Mouse (Mus musculus): ENCODE results near the gene Map2k2. TPM values are rescaled to one million over a fixed set of nuclear protein-coding genes. Genes with fewer than 3 reads are reported as not detected.
"Not testable (repeated sequence)": the region's sequence is repeated elsewhere in the genome, so short reads cannot be mapped to it uniquely, and the experiment has no call there.

Gene Map2k2
- polyA plus RNA-seq, 1 experiment from 2014 or later = 151 TPM

DNA sequence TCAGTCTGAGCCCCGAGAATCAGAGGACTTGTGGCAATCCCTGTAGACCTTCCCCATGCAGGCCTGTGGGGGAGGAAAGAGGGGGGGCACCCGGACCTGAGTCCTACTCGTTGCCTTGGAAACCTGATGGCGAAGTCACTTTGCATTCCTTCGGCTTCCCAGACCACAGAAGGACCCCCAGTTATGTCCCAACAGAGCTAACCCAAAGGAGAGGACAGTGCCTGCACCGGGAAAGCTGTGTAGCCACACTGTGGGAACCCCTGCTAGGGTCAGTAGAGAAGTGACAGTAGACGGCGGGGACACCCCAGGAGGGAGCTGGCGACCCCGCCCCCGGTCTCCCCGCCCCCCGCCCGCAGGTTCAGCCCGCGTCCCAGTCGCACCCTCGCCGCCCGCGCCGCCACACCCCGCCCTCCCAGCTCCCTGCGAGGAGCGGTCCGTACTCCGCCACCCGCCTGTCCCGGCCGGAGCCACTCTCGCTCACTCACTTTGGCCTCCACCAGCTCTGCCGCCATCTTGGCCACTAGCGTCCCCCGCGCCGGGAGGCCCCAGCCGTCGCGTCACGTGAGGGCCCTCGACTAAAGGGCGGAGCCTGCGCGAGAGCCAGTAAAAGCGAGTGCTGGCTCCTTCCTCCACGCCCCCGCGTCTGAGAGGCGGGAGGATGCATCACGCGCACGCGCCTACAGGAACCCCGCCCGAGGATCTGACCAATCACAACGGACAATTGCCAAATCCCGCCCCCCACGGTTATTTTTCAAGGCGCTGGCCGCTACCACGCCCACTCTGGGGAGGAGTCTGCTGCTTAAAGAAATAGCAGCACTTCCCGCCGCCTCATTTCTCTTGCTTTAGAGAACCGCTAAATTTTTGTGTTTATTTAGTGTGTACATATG, 61.7 kb downstream of the Map2k2 start, which contains the start of gene Pias4:
Pias4 (minus strand) TSS at position 724 of the 887 bp plus-strand sequence.
- peak; percentile 94 for ATAC-seq (ENCODE audit: low read depth)

DNA sequence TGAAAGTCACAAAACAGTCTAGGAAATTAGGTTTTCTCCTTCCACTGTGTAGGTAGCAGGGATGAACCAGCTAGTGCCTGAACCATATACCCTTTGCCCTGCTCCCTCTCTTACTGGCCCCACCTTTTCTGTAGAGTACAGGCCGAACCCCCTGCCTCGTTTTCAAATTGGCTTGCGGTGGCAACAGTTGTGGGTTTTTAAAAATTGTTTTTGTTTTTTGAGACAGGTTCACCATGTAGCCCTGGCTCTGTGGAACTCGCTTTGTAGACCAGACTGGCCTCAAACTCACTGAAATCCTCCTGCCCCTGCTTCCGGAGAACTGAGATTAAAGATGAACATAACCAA, 62.3 kb downstream of the Map2k2 start:
- no peaks in the 10 kb centered on the region for H3K27me3 ChIP-seq (ENCODE audit: control insufficient read depth, insufficient read depth, low read depth, low read length)
- peaks cover 4% of the 10 kb centered on the region; the same call in 1 of the 2 replicates for H3K36me3 ChIP-seq (ENCODE audit: control insufficient read depth, insufficient read depth, low read length)
- H3K4me2 ChIP-seq (ENCODE audit: low read depth, low read length) = peak overlapping the region; percentile 70
- H3K9me3 ChIP-seq (ENCODE audit: control insufficient read depth, low read length) = no peaks in the 10 kb centered on the region
- 7% methylated on average over 5 of the region's 5 CpGs for WGBS
- peak overlapping the region; percentile 85 for H3K27ac ChIP-seq (ENCODE audit: low read length)
- peak overlapping the region; percentile 55 for H3K4me3 ChIP-seq (ENCODE audit: low read length)
- H3K4me1 ChIP-seq (replicated peaks; ENCODE audit: control insufficient read depth, insufficient read depth, low read length) = peaks cover 15% of the 10 kb centered on the region
- H3K9ac ChIP-seq (ENCODE audit: low read length) = peak overlapping the region; percentile 66
- ATAC-seq (ENCODE audit: low read depth) = peak; percentile 61

More for the DNA sequence above, 61.7 kb downstream of the Map2k2 start, which contains the start of gene Pias4:
- WGBS = under 1% methylated on average over 54 of the region's 64 CpGs
- Histone ChIP-seq H3K4me2 (ENCODE audit: low read depth, low read length) (peak within 1 kb of the TSS; percentile 70), H3K4me3 (ENCODE audit: low read length) (peak within 1 kb of the TSS; percentile 75), H3K36me3 (ENCODE audit: control insufficient read depth, insufficient read depth, low read length) (peaks cover 8% of the 10 kb centered on the region; the same call in 1 of the 2 replicates), H3K27ac (ENCODE audit: low read length) (peak within 1 kb of the TSS; percentile 85), H3K9ac (ENCODE audit: low read length) (peak within 1 kb of the TSS; percentile 91), H3K27me3 (ENCODE audit: control insufficient read depth, insufficient read depth, low read depth, low read length) (no peaks in the 10 kb centered on the region), H3K4me1 (replicated peaks; ENCODE audit: control insufficient read depth, insufficient read depth, low read length) (peaks cover 15% of the 10 kb centered on the region), H3K9me3 (ENCODE audit: control insufficient read depth, low read length) (no peaks in the 10 kb centered on the region)

- ATAC-seq (ENCODE audit: low read depth) = peak; percentile 56; the same call in 1 of the 2 replicates
- Histone ChIP-seq H3K4me2 (ENCODE audit: low read depth, low read length) (peak overlapping the region; percentile 70), H3K4me1 (replicated peaks; ENCODE audit: control insufficient read depth, insufficient read depth, low read length) (peaks cover 20% of the 10 kb centered on the region), H3K36me3 (ENCODE audit: control insufficient read depth, insufficient read depth, low read length) (peaks cover under 1% of the 10 kb centered on the region; the same call in 1 of the 2 replicates), H3K27ac (ENCODE audit: low read length) (peak overlapping the region; percentile 85), H3K9ac (ENCODE audit: low read length) (peak overlapping the region; percentile 66), H3K4me3 (ENCODE audit: low read length) (peak overlapping the region; percentile 55), H3K27me3 (ENCODE audit: control insufficient read depth, insufficient read depth, low read depth, low read length) (no peaks in the 10 kb centered on the region), H3K9me3 (ENCODE audit: control insufficient read depth, low read length) (no peaks in the 10 kb centered on the region)
- 2% methylated on average over 29 of the region's 29 CpGs for WGBS
Observed at GRCm38 (mm10) chr10:81168521-81169244, 63.0 kb downstream of the Map2k2 start.

GRCm38 (mm10) chr10:81169411-81169900, 63.7 kb downstream of the Map2k2 start:
- Histone ChIP-seq H3K4me1 (replicated peaks; ENCODE audit: control insufficient read depth, insufficient read depth, low read length) (peaks cover 23% of the 10 kb centered on the region), H3K4me2 (ENCODE audit: low read depth, low read length) (peak overlapping the region; percentile 34; the same call in 1 of the 2 replicates), H3K27ac (ENCODE audit: low read length) (peak overlapping the region; percentile 50; the same call in 1 of the 2 replicates)
- H3K9ac ChIP-seq (ENCODE audit: low read length); H3K4me3 ChIP-seq (ENCODE audit: low read length); ATAC-seq (ENCODE audit: low read depth); H3K27me3 ChIP-seq (ENCODE audit: control insufficient read depth, insufficient read depth, low read depth, low read length); H3K9me3 ChIP-seq (ENCODE audit: control insufficient read depth, low read length); H3K36me3 ChIP-seq (ENCODE audit: control insufficient read depth, insufficient read depth, low read length): not testable (repeated sequence)
- WGBS = 24% methylated on average over 9 of the region's 14 CpGs

DNA sequence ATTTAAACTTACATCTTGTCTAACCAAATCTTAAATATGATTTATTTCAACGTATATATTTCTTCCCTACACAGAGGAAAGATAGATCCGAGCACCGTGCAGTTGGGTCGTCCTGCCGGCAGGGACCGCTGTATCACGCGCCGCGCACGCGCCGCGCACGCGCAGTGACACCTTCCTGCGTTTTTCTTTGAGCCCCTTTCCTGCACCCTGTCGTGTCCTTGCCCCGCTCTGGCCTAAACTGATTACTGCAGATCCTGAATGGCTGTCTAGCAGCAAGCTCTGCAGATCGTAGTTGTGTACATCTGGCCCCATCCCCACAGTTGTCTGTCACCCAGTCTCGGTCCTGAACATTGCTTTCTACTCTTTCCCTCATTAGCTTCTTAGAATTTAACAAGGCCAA, 67.4 kb downstream of the Map2k2 start:
- WGBS = 7% methylated on average over 21 of the region's 21 CpGs
- ATAC-seq (ENCODE audit: low read depth) = peak; percentile 11
- Histone ChIP-seq H3K4me3 (ENCODE audit: low read length) (0 out of 2 replicates have a peak overlapping the region, but pooled peaks have one; percentile 1), H3K4me2 (ENCODE audit: low read depth, low read length) (peak overlapping the region; percentile 48), H3K9ac (ENCODE audit: low read length) (peak overlapping the region; percentile 62), H3K27ac (ENCODE audit: low read length) (peak overlapping the region; percentile 77), H3K36me3 (ENCODE audit: control insufficient read depth, insufficient read depth, low read length) (peaks cover 6% of the 10 kb centered on the region), H3K4me1 (replicated peaks; ENCODE audit: control insufficient read depth, insufficient read depth, low read length) (peaks cover 31% of the 10 kb centered on the region), H3K9me3 (ENCODE audit: control insufficient read depth, low read length) (no peaks in the 10 kb centered on the region), H3K27me3 (ENCODE audit: control insufficient read depth, insufficient read depth, low read depth, low read length) (no peaks in the 10 kb centered on the region)

- Histone ChIP-seq H3K4me1 (replicated peaks; ENCODE audit: control insufficient read depth, insufficient read depth, low read length) (peaks cover 34% of the 10 kb centered on the region), H3K4me3 (ENCODE audit: low read length) (peak overlapping the region; percentile 40), H3K27me3 (ENCODE audit: control insufficient read depth, insufficient read depth, low read depth, low read length) (no peaks in the 10 kb centered on the region), H3K9ac (ENCODE audit: low read length) (peak overlapping the region; percentile 46), H3K27ac (ENCODE audit: low read length) (peak overlapping the region; percentile 87), H3K36me3 (ENCODE audit: control insufficient read depth, insufficient read depth, low read length) (peaks cover 22% of the 10 kb centered on the region), H3K9me3 (ENCODE audit: control insufficient read depth, low read length) (no peaks in the 10 kb centered on the region), H3K4me2 (ENCODE audit: low read depth, low read length) (peak overlapping the region; percentile 49)
- WGBS = 3% methylated on average over 29 of the region's 29 CpGs
- ATAC-seq (ENCODE audit: low read depth) = peak; percentile 49
Observed at GRCm38 (mm10) chr10:81174617-81175344, 69.1 kb downstream of the Map2k2 start.

DNA sequence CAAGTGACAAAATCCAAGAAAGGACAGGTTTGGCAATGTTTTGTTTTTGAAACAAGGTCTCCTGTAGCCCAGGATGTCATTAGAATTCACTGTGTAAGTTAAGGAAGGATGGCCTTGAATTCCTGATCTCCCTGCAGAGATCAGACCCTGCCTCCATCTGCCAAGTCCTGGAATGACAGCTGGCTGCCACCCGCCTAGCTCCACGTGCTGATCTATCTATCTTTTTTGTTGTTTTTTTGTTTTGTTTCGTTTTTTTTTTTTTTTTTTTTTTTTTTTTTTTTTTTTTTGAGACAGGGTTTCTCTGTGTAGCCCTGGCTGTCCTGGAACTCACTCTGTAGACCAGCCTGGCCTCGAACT, 69.6 kb downstream of the Map2k2 start:
- not testable (repeated sequence) for H3K27me3 ChIP-seq (ENCODE audit: control insufficient read depth, insufficient read depth, low read depth, low read length); ATAC-seq (ENCODE audit: low read depth); H3K9me3 ChIP-seq (ENCODE audit: control insufficient read depth, low read length)
- Histone ChIP-seq H3K27ac (ENCODE audit: low read length) (peak overlapping the region; percentile 87), H3K4me1 (replicated peaks; ENCODE audit: control insufficient read depth, insufficient read depth, low read length) (peaks cover 34% of the 10 kb centered on the region), H3K4me2 (ENCODE audit: low read depth, low read length) (peak overlapping the region; percentile 49), H3K36me3 (ENCODE audit: control insufficient read depth, insufficient read depth, low read length) (peaks cover 28% of the 10 kb centered on the region), H3K4me3 (ENCODE audit: low read length) (peak overlapping the region; percentile 40), H3K9ac (ENCODE audit: low read length) (peak overlapping the region; percentile 46)
- 7% methylated on average over 4 of the region's 4 CpGs for WGBS

DNA sequence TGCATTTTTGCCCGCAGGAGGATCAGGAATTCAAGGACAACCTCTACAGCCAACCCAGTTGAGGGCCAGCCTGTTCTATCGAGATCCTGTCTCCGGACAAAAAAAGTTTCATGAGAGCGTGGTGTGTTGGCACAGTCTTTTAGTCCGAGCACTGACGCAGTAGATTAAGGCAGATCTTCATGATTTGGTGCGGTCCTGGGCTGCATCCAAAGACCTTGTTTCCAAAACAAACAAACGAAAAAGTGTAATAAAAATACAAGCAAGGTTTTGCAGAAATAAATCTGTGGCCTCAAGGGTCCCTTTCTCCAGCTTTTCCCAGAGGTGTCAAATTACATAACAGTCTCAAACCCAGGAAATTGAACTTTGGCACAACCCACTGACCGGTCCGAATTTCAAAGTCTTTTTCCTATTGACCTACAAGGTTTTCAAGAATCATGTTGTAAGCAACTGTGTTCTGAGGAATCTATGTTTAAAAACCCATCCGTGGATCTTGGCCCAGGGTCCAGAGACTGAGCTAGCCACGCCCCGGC, 70.3 kb downstream of the Map2k2 start:
- WGBS = 2% methylated on average over 13 of the region's 13 CpGs
- peak overlapping the region; percentile 59 for H3K4me2 ChIP-seq (ENCODE audit: low read depth, low read length)
- peak overlapping the region; percentile 87 for H3K27ac ChIP-seq (ENCODE audit: low read length)
- peak overlapping the region; percentile 81 for H3K4me3 ChIP-seq (ENCODE audit: low read length)
- H3K9ac ChIP-seq (ENCODE audit: low read length) = peak overlapping the region; percentile 34
- peaks cover 34% of the 10 kb centered on the region for H3K36me3 ChIP-seq (ENCODE audit: control insufficient read depth, insufficient read depth, low read length)
- H3K9me3 ChIP-seq (ENCODE audit: control insufficient read depth, low read length) = no peaks in the 10 kb centered on the region
- no peaks in the 10 kb centered on the region for H3K27me3 ChIP-seq (ENCODE audit: control insufficient read depth, insufficient read depth, low read depth, low read length)
- peak; percentile 31 for ATAC-seq (ENCODE audit: low read depth)
- peaks cover 34% of the 10 kb centered on the region for H3K4me1 ChIP-seq (replicated peaks; ENCODE audit: control insufficient read depth, insufficient read depth, low read length)
